Mouse (Mus musculus) liver, postnatal 0 days (tissue): ENCODE data around the gene Atl3. TPM values are rescaled to one million over a fixed set of nuclear protein-coding genes. Genes with fewer than 3 reads are reported as not detected.

Source experiments
- ATAC-seq: fragments of 200-750 bp; cut with Nextera tagmentation; 2 replicates; pipeline ENCODE4 v1.8.0; 2017; ENCODE audit warnings: mild to moderate bottlenecking, moderate library complexity
- DNase-seq: peaks from one replicate; pipeline ENCODE4 v3.0.0-alpha.2; 2016
- H3K27ac ChIP-seq: fragments of 300-500 bp; sonication (generic); 2 replicates; pipeline ENCODE4 v1.5.1; 2014; ENCODE audit warnings: antibody characterized with exemption, moderate library complexity, mild to moderate bottlenecking, low read depth
- H3K27me3 ChIP-seq: fragments of 300-500 bp; sonication (generic); 2 replicates; pipeline ENCODE4 v1.6.1; 2014; ENCODE audit warnings: low read length, control low read depth, mixed read lengths; ENCODE audit not compliant: insufficient read depth
- H3K36me3 ChIP-seq: fragments of 300-500 bp; sonication (generic); replicated peaks from 2 replicates; pipeline ENCODE4 v1.6.1; 2014; ENCODE audit warnings: mild to moderate bottlenecking, control low read depth, low read length, moderate library complexity, mixed read lengths; ENCODE audit not compliant: insufficient read depth
- H3K4me1 ChIP-seq: fragments of 300-500 bp; sonication (generic); 2 replicates; pipeline ENCODE4 v1.6.1; 2014; ENCODE audit warnings: antibody characterized with exemption, mild to moderate bottlenecking, control low read depth; ENCODE audit not compliant: insufficient read depth
- H3K4me2 ChIP-seq: fragments of 300-500 bp; sonication (generic); 2 replicates; pipeline ENCODE4 v1.6.1; 2014; ENCODE audit warnings: low read depth, mild to moderate bottlenecking, low read length, moderate library complexity, mixed read lengths
- H3K4me3 ChIP-seq: fragments of 300-500 bp; sonication (generic); 2 replicates; pipeline ENCODE4 v1.5.1; 2014; ENCODE audit warnings: low read depth, low read length
- H3K9ac ChIP-seq: fragments of 300-500 bp; sonication (generic); replicated peaks from 2 replicates; pipeline ENCODE4 v1.6.1; 2014; ENCODE audit warnings: mild to moderate bottlenecking, moderate library complexity
- H3K9me3 ChIP-seq: fragments of 300-500 bp; sonication (generic); 2 replicates; pipeline ENCODE4 v1.6.1; 2016; ENCODE audit warnings: mild to moderate bottlenecking, control low read depth, low read length, mixed read lengths
- CTCF ChIP-seq: sonication (generic); IDR thresholded peaks from 2 replicates; pipeline ENCODE4 v1.5.1; 2016; ENCODE audit warnings: antibody characterized with exemption, low read depth
- EP300 ChIP-seq: IDR thresholded peaks from 2 replicates; pipeline ENCODE4 v1.6.1; 2016; ENCODE audit warnings: antibody characterized with exemption, low read depth, mild to moderate bottlenecking
- WGBS: fragments of 180-500 bp; shearing (Covaris S2); extraction: QIAGEN DNeasy Blood & Tissue Kit; methylation state at CpG from one replicate; pipeline ENCODE4 v1.1.7; 2014; ENCODE audit not compliant: insufficient replicate concordance; 5-methylcytosine and 5-hydroxymethylcytosine counted together
- polyA plus RNA-seq: library from polyadenylated mRNA; unstranded; fragments of >200 nt; fragmentation: Nextera tagmentation; extraction: Ambion mirVana; gene quantifications from 2 replicates; pipeline ENCODE4 v1.2.1, GENCODE M21; 2015

Gene Atl3
- polyA plus RNA-seq, 1 experiment from 2014 or later, result 7.2 TPM

GRCm38 (mm10) chr19:7483512-7483882 is 10.3 kb upstream of the Atl3 start:
- DNase-seq (no peak), ATAC-seq (peak; percentile 63)
- Histone ChIP-seq H3K36me3 (no peaks in the 10 kb centered on the region), H3K4me3 (peak overlapping the region; percentile 86), H3K4me1 (peaks cover 11% of the 10 kb centered on the region), H3K9ac (peak overlapping the region; percentile 94), H3K9me3 (no peaks in the 10 kb centered on the region), H3K27ac (peak overlapping the region; percentile 99), H3K27me3 (no peaks in the 10 kb centered on the region), H3K4me2 (peak overlapping the region; percentile 87)
- 1% methylated on average over 6 of the region's 6 CpGs for WGBS
- no peak; the same call in 1 of the 2 replicates for TF ChIP-seq EP300
- peak; percentile 34; the same call in 1 of the 2 replicates for TF ChIP-seq CTCF

- H3K4me2 ChIP-seq, result peak overlapping the region; percentile 87
- H3K9me3 ChIP-seq, result no peaks in the 10 kb centered on the region
- DNase-seq (no peak), ATAC-seq (no peak)
- 58% methylated on average over 5 of the region's 5 CpGs for WGBS
- peaks cover 11% of the 10 kb centered on the region for H3K4me1 ChIP-seq
- H3K36me3 ChIP-seq, result no peaks in the 10 kb centered on the region
- TF ChIP-seq CTCF (no peak), EP300 (no peak)
- H3K27ac ChIP-seq, result no peak overlapping the region
- H3K27me3 ChIP-seq, result no peaks in the 10 kb centered on the region
- peak overlapping the region; percentile 86; the same call in 1 of the 2 replicates for H3K4me3 ChIP-seq
- H3K9ac ChIP-seq, result no peak overlapping the region
Observed at GRCm38 (mm10) chr19:7484076-7484475, 9.8 kb upstream of the Atl3 start.

- H3K4me2 ChIP-seq, result 0 out of 2 replicates have a peak overlapping the region, but pooled peaks have one; percentile 8
- H3K27me3 ChIP-seq, result no peaks in the 10 kb centered on the region
- H3K9ac ChIP-seq, result no peak overlapping the region
- H3K4me1 ChIP-seq, result 0 out of 2 replicates have a peak, but pooled peaks cover under 1% of the 10 kb centered on the region
- DNase-seq, result no peak
- WGBS, result 63% methylated on average over 8 of the region's 8 CpGs
- H3K36me3 ChIP-seq, result no peaks in the 10 kb centered on the region
- TF ChIP-seq EP300 (no peak), CTCF (no peak)
- no peaks in the 10 kb centered on the region for H3K9me3 ChIP-seq
- no peak overlapping the region for H3K4me3 ChIP-seq
- no peak overlapping the region for H3K27ac ChIP-seq
- ATAC-seq, result no peak
Observed at GRCm38 (mm10) chr19:7487680-7488079, 6.2 kb upstream of the Atl3 start.

GRCm38 (mm10) chr19:7491960-7492359 is 1.9 kb upstream of the Atl3 start:
- H3K9me3 ChIP-seq, result no peaks in the 10 kb centered on the region
- H3K27me3 ChIP-seq, result no peaks in the 10 kb centered on the region
- H3K4me2 ChIP-seq, result no peak overlapping the region
- no peak overlapping the region for H3K27ac ChIP-seq
- no peak overlapping the region for H3K9ac ChIP-seq
- DNase-seq (no peak), ATAC-seq (no peak)
- H3K36me3 ChIP-seq, result no peaks in the 10 kb centered on the region
- TF ChIP-seq EP300, result no peak
- TF ChIP-seq CTCF, result no peak
- H3K4me3 ChIP-seq, result no peak overlapping the region
- peaks cover 15% of the 10 kb centered on the region for H3K4me1 ChIP-seq
- WGBS, result 83% methylated on average over 6 of the region's 6 CpGs

GRCm38 (mm10) chr19:7492682-7493081 is 1.2 kb upstream of the Atl3 start:
- no peaks in the 10 kb centered on the region for H3K9me3 ChIP-seq
- peaks cover 20% of the 10 kb centered on the region for H3K4me1 ChIP-seq
- no peak overlapping the region for H3K9ac ChIP-seq
- ATAC-seq (no peak), DNase-seq (no peak)
- no peaks in the 10 kb centered on the region for H3K27me3 ChIP-seq
- no peak for TF ChIP-seq CTCF
- no peak for TF ChIP-seq EP300
- WGBS, result 83% methylated on average over 2 of the region's 2 CpGs
- no peak overlapping the region for H3K27ac ChIP-seq
- H3K4me3 ChIP-seq, result no peak overlapping the region
- no peaks in the 10 kb centered on the region for H3K36me3 ChIP-seq
- no peak overlapping the region for H3K4me2 ChIP-seq

- peaks cover 20% of the 10 kb centered on the region for H3K4me1 ChIP-seq
- H3K9me3 ChIP-seq, result no peaks in the 10 kb centered on the region
- WGBS, result under 1% methylated on average over 82 of the region's 84 CpGs
- peak overlapping the region; percentile 100 for H3K27ac ChIP-seq
- peak; percentile 95 for ATAC-seq
- DNase-seq, result peak; percentile 92
- TF ChIP-seq EP300 (no peak; the same call in 1 of the 2 replicates), CTCF (peak; percentile 43)
- H3K36me3 ChIP-seq, result no peaks in the 10 kb centered on the region
- peak overlapping the region; percentile 91 for H3K4me3 ChIP-seq
- H3K4me2 ChIP-seq, result peak overlapping the region; percentile 99
- no peaks in the 10 kb centered on the region for H3K27me3 ChIP-seq
- H3K9ac ChIP-seq, result peak overlapping the region; percentile 95
Observed at GRCm38 (mm10) chr19:7494187-7495015, 561 bp downstream of the Atl3 start.
